Mouse (Mus musculus): ENCODE data around the gene Ttc41. TPM values are rescaled to one million over a fixed set of nuclear protein-coding genes. Genes with fewer than 3 reads are reported as not detected.
A peak's percentile ranks its signal among the peaks of the same experiment; 100 is the strongest.

The Ttc41 gene
- polyA plus RNA-seq, 1 experiment from 2014 or later = 0.35 TPM

- Histone ChIP-seq H3K4me1 (ENCODE audit: insufficient read depth) (no peaks in the 10 kb centered on the region), H3K4me3 (ENCODE audit: low read depth, low read length) (no peak overlapping the region), H3K9me3 (ENCODE audit: low read length) (no peaks in the 10 kb centered on the region), H3K27ac (ENCODE audit: low read depth) (no peak overlapping the region), H3K27me3 (ENCODE audit: insufficient read depth, low read length) (no peaks in the 10 kb centered on the region), H3K4me2 (ENCODE audit: low read depth, low read length) (no peak overlapping the region), H3K9ac (replicated peaks) (no peak overlapping the region), H3K36me3 (replicated peaks; ENCODE audit: insufficient read depth, low read length) (no peaks in the 10 kb centered on the region)
- ATAC-seq (no peak), DNase-seq (no peak)
- no peak for TF ChIP-seq CTCF (IDR thresholded peaks at IDR 0.05; ENCODE audit: low read depth)
- no peak for TF ChIP-seq EP300 (IDR thresholded peaks at IDR 0.05; ENCODE audit: low read depth)
- WGBS (ENCODE audit: insufficient replicate concordance) = 49% methylated on average over 7 of the region's 7 CpGs
These were observed 56.2 kb downstream of the Ttc41 start for GRCm38 (mm10) chr10:86761722-86762383.

- 55% methylated on average over 3 of the region's 3 CpGs for WGBS (ENCODE audit: insufficient replicate concordance)
- H3K4me2 ChIP-seq (ENCODE audit: low read depth, low read length) = no peak overlapping the region
- ATAC-seq (no peak), DNase-seq (no peak)
- no peaks in the 10 kb centered on the region for H3K9me3 ChIP-seq (ENCODE audit: low read length)
- H3K4me1 ChIP-seq (ENCODE audit: insufficient read depth) = no peaks in the 10 kb centered on the region
- H3K36me3 ChIP-seq (replicated peaks; ENCODE audit: insufficient read depth, low read length) = no peaks in the 10 kb centered on the region
- no peak overlapping the region for H3K4me3 ChIP-seq (ENCODE audit: low read depth, low read length)
- no peaks in the 10 kb centered on the region for H3K27me3 ChIP-seq (ENCODE audit: insufficient read depth, low read length)
- TF ChIP-seq CTCF (IDR thresholded peaks at IDR 0.05; ENCODE audit: low read depth) = no peak
- H3K27ac ChIP-seq (ENCODE audit: low read depth) = no peak overlapping the region
- no peak overlapping the region for H3K9ac ChIP-seq (replicated peaks)
These were observed 56.7 kb downstream of the Ttc41 start for GRCm38 (mm10) chr10:86762384-86762730.

DNA sequence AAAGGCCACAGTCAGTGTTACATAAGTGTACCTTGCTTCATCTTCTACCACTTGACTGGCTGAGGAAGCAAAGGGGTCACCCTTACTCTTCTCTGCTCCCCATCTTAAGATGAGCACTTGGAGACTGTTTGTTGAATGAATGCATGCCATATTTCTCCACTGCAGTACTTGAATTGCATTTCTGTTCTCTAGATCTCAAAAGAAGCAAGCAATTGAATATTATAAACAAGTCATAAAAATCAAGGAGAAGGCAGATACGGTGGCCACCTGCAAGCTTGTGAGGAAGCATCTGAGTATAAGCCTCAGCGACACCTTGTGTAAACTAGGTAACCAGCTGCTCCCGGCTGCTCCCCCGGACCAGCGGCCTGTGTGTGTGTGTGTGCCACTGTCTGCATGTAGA is 58.1 kb downstream of the Ttc41 start, which contains the start of gene Gm49358:
TSS of gene Gm49358 (plus strand) at position 301 of the 400 bp plus-strand sequence.
- no peaks in the 10 kb centered on the region for H3K4me1 ChIP-seq (ENCODE audit: insufficient read depth)
- no peak for TF ChIP-seq EP300 (IDR thresholded peaks at IDR 0.05; ENCODE audit: low read depth)
- TF ChIP-seq CTCF (IDR thresholded peaks at IDR 0.05; ENCODE audit: low read depth) = no peak
- no peaks in the 10 kb centered on the region for H3K27me3 ChIP-seq (ENCODE audit: insufficient read depth, low read length)
- H3K9ac ChIP-seq (replicated peaks) = no peak within 1 kb of the TSS
- ATAC-seq (no peak), DNase-seq (no peak)
- H3K4me3 ChIP-seq (ENCODE audit: low read depth, low read length) = no peak within 1 kb of the TSS
- H3K27ac ChIP-seq (ENCODE audit: low read depth) = no peak within 1 kb of the TSS
- WGBS (ENCODE audit: insufficient replicate concordance) = 89% methylated on average over 5 of the region's 5 CpGs
- H3K9me3 ChIP-seq (ENCODE audit: low read length) = no peaks in the 10 kb centered on the region
- no peaks in the 10 kb centered on the region for H3K36me3 ChIP-seq (replicated peaks; ENCODE audit: insufficient read depth, low read length)
- no peak within 1 kb of the TSS for H3K4me2 ChIP-seq (ENCODE audit: low read depth, low read length)

DNA sequence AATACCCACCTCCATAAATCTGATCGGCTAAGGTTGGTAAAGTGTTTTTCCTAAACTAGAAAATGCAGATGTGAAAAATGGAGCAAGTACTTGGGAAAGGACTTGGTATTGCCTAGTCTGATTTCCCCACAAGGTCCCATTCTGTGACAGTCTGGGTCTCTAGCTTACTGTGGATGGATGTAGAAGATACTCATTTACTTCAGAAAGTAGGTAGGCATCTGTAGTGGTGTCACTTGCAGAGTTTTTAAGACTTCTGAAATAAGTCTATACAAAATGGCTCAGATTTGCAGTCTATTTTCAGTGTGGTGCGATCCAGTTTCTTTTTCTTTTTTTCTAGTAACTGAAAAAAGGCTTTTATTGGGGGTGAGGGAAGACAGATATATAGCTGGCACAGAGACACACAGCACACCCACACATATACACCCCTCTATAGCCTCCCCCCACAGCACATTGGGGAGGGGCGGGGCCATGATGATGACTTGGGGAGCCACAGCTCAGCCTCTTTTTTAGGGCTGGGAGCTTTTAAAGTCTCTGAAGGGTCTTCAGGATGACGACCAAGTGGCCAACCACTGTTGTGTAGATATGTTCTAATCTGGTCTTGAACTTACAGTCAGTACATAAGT is 59.8 kb downstream of the Ttc41 start:
- H3K4me2 ChIP-seq (ENCODE audit: low read depth, low read length) = no peak overlapping the region
- H3K9ac ChIP-seq (replicated peaks) = no peak overlapping the region
- ATAC-seq (no peak), DNase-seq (no peak)
- H3K4me1 ChIP-seq (ENCODE audit: insufficient read depth) = peaks cover 5% of the 10 kb centered on the region; the same call in 1 of the 2 replicates
- no peak overlapping the region for H3K27ac ChIP-seq (ENCODE audit: low read depth)
- 74% methylated on average over 4 of the region's 4 CpGs for WGBS (ENCODE audit: insufficient replicate concordance)
- TF ChIP-seq EP300 (IDR thresholded peaks at IDR 0.05; ENCODE audit: low read depth) = no peak
- no peak for TF ChIP-seq CTCF (IDR thresholded peaks at IDR 0.05; ENCODE audit: low read depth)
- no peaks in the 10 kb centered on the region for H3K36me3 ChIP-seq (replicated peaks; ENCODE audit: insufficient read depth, low read length)
- no peaks in the 10 kb centered on the region for H3K9me3 ChIP-seq (ENCODE audit: low read length)
- H3K27me3 ChIP-seq (ENCODE audit: insufficient read depth, low read length) = no peaks in the 10 kb centered on the region
- no peak overlapping the region for H3K4me3 ChIP-seq (ENCODE audit: low read depth, low read length)

- H3K9me3 ChIP-seq (ENCODE audit: low read length) = no peaks in the 10 kb centered on the region
- H3K27ac ChIP-seq (ENCODE audit: low read depth) = no peak overlapping the region
- DNase-seq = no peak
- WGBS (ENCODE audit: insufficient replicate concordance) = 64% methylated on average over 5 of the region's 5 CpGs
- peaks cover 5% of the 10 kb centered on the region; the same call in 1 of the 2 replicates for H3K4me1 ChIP-seq (ENCODE audit: insufficient read depth)
- H3K36me3 ChIP-seq (replicated peaks; ENCODE audit: insufficient read depth, low read length) = no peaks in the 10 kb centered on the region
- no peaks in the 10 kb centered on the region for H3K27me3 ChIP-seq (ENCODE audit: insufficient read depth, low read length)
- H3K4me3 ChIP-seq (ENCODE audit: low read depth, low read length) = no peak overlapping the region
- no peak overlapping the region for H3K9ac ChIP-seq (replicated peaks)
- no peak overlapping the region for H3K4me2 ChIP-seq (ENCODE audit: low read depth, low read length)
- ATAC-seq = no peak
- no peak for TF ChIP-seq EP300 (IDR thresholded peaks at IDR 0.05; ENCODE audit: low read depth)
- no peak for TF ChIP-seq CTCF (IDR thresholded peaks at IDR 0.05; ENCODE audit: low read depth)
These were observed 63.6 kb downstream of the Ttc41 start for GRCm38 (mm10) chr10:86769216-86769615.

DNA sequence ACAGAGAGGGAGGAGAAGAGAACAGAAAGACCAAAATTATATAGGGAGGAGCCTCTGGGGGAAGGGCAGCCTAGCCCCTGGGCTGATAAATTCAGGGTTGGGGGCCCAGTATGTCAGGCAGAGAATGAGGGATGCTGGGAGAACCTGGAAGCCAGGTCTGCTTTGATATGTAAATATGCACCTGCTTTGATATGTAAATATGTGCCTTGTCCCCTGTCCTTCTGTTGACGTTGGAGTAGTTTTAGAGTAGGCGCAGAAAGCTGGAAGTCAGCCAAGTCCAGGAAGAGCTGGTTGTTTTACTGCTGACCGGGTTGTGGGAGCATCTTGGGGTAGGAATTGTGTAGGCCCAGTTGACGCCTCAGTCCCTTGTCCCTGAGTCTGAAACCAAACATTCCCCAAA is 64.2 kb downstream of the Ttc41 start:
- TF ChIP-seq CTCF (IDR thresholded peaks at IDR 0.05; ENCODE audit: low read depth) (no peak), EP300 (IDR thresholded peaks at IDR 0.05; ENCODE audit: low read depth) (no peak)
- H3K9me3 ChIP-seq (ENCODE audit: low read length) = no peaks in the 10 kb centered on the region
- H3K27ac ChIP-seq (ENCODE audit: low read depth) = no peak overlapping the region
- H3K4me3 ChIP-seq (ENCODE audit: low read depth, low read length) = no peak overlapping the region
- no peaks in the 10 kb centered on the region for H3K27me3 ChIP-seq (ENCODE audit: insufficient read depth, low read length)
- ATAC-seq (peak; percentile 36; the same call in 1 of the 2 replicates), DNase-seq (no peak)
- WGBS (ENCODE audit: insufficient replicate concordance) = 49% methylated on average over 4 of the region's 4 CpGs
- no peak overlapping the region for H3K4me2 ChIP-seq (ENCODE audit: low read depth, low read length)
- no peak overlapping the region for H3K9ac ChIP-seq (replicated peaks)
- H3K4me1 ChIP-seq (ENCODE audit: insufficient read depth) = peaks cover 5% of the 10 kb centered on the region; the same call in 1 of the 2 replicates
- no peaks in the 10 kb centered on the region for H3K36me3 ChIP-seq (replicated peaks; ENCODE audit: insufficient read depth, low read length)

All from liver, postnatal 0 days (tissue).